Comparison of ENCODE assay signal across 8 mouse cellular contexts in the genomic region with DNA sequence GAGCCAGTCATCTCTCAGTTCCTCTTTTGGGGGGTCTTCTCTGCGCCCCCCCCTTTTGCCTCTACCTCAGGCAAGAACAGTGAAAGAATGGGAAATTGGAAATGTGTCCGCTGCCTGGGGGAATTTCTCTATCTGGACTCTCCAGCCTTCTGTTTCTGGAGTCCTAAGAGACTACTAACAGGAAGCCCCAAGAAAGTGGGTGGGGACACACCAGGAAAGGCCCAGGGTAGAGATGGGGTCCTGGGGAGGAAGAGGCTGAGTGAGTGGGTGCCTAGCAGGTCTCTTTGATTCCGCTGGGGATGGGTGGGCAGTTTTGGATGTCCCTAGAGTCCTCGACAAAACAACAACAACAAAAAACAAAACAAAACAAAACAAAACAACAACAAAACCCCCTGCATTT. TPM values are rescaled to one million over a fixed set of nuclear protein-coding genes. Genes with fewer than 3 reads are reported as not detected.
A peak's percentile ranks its signal among the peaks of the same experiment; 100 is the strongest.
DNase-seq lines count a peak whose midpoint lies in the region; ATAC-seq and TF ChIP-seq lines count a peak whose summit lies in the region.

No protein-coding gene starts in this region.

- peaks cover 5% of the 10 kb centered on the region; the same call in 1 of the 2 replicates for H3K4me1 ChIP-seq in cerebellum, adult 2 months (ENCODE audit: control insufficient read depth, insufficient read depth, low read length)

- 50% methylated on average over 4 of the region's 4 CpGs for WGBS in cerebellum, adult 2 months
- 22% methylated on average over 4 of the region's 4 CpGs for WGBS in macrophage (ENCODE audit: missing documents)

- no peak overlapping the region for H3K27ac ChIP-seq in cerebellum, adult 2 months (ENCODE audit: insufficient read depth, low read length)
- peak overlapping the region; percentile 88 for H3K27ac ChIP-seq in macrophage

- H3K4me3 ChIP-seq in cerebellum, adult 2 months (replicated peaks; ENCODE audit: insufficient read depth, low read depth, low read length), result peak overlapping the region; percentile 97
- peak overlapping the region; percentile 87 for H3K4me3 ChIP-seq in macrophage (ENCODE audit: inconsistent target)

- TF ChIP-seq POLR2A in cerebellum, adult 2 months (IDR thresholded peaks at IDR 0.05; ENCODE audit: borderline replicate concordance, insufficient read depth, low read length), result no peak

- TF ChIP-seq CTCF in cerebellum, adult 2 months (IDR thresholded peaks at IDR 0.05; ENCODE audit: borderline replicate concordance, insufficient read depth, low read depth, low read length), result no peak

- ATAC-seq in megakaryocyte progenitor cell, adult 5-6 weeks (replicated peaks; ENCODE audit: poor library complexity), result no peak

- intact Hi-C loops in heart, postnatal 10 days (cut with DNase I), result no loop called here

- H3K27me3 ChIP-seq in cerebellum, adult 2 months (ENCODE audit: control insufficient read depth, insufficient read depth, low read length), result no peaks in the 10 kb centered on the region

- DNase-seq in cerebellum, adult 2 months, result no peak
- DNase-seq in cerebellum, adult 11-12 months, result no peak
- DNase-seq in NIH3T3 (ENCODE audit: low read depth), result peak; percentile 45
- peak; percentile 4 to 15 for DNase-seq in heart, postnatal 10 days
- DNase-seq in cerebellum, adult 11 months, result no peak
- no peak for DNase-seq in embryo, embryonic 10 days (ENCODE audit: low spot score)

- no peaks in the 10 kb centered on the region for H3K36me3 ChIP-seq in macrophage (ENCODE audit: inconsistent target)

- H3K79me2 ChIP-seq in macrophage (ENCODE audit: inconsistent target), result peaks cover 28% of the 10 kb centered on the region

RNA-seq across cellular contexts. Expression of gene Tnfsf9, which starts 0.6 kb away (rescaled TPM):
- 5.8 and 7.7 TPM in 2 replicates for polyA plus RNA-seq in cerebellum, adult 2 months (2012; rRNA removed)
- total RNA-seq in heart, postnatal 10 days (2021), result under 1 TPM; 0.67 to 0.79 TPM
- total RNA-seq in macrophage (2018; cell fraction: chromatin; rRNA removed), result 1,000 to 10,000 TPM in 6 of 26 experiments, 100 to 1,000 TPM in 9, 10 to 100 TPM in 5, 1 to 10 TPM in 6; 2.5 to 1,393 (median 297) TPM
- 1,000 to 10,000 TPM in 4 of 26 experiments, 100 to 1,000 TPM in 9, 10 to 100 TPM in 8, 1 to 10 TPM in 5; 2.1 to 2,025 (median 123) TPM for total RNA-seq in macrophage (2018; cell fraction: cytosol; rRNA removed)
- 1,000 to 10,000 TPM in 9 of 26 experiments, 100 to 1,000 TPM in 11, 10 to 100 TPM in 5, 1 to 10 TPM in 1; 4.5 to 3,101 (median 734) TPM for total RNA-seq in macrophage (2018; cell fraction: nucleus; rRNA removed)
- polyA plus RNA-seq in macrophage (2018), result 2.6 to 9.9 TPM (median 7.6 TPM) in 3 replicates
- total RNA-seq in megakaryocyte progenitor cell, adult 5-6 weeks (2015), result 1.2 and 2.2 TPM in 2 replicates
- 0.27 and 0.29 TPM in 2 replicates for total RNA-seq in megakaryocyte progenitor cell, adult 5-6 weeks (2017)

RNA-seq across cellular contexts. Expression of gene Tubb4a, which starts 16.9 kb away (rescaled TPM):
- polyA plus RNA-seq in cerebellum, adult 2 months (2012; rRNA removed), result 1,121 and 1,177 TPM in 2 replicates
- 1 to 10 TPM; 7.0 to 7.4 TPM for total RNA-seq in heart, postnatal 10 days (2021)
- total RNA-seq in macrophage (2018; cell fraction: chromatin; rRNA removed), result 1 to 10 TPM in 4 of 26 experiments, under 1 TPM in 13, not detected in 9; 0.33 to 1.9 (median 0.70) TPM
- under 1 TPM; 0.04 to 0.38 (median 0.18) TPM for total RNA-seq in macrophage (2018; cell fraction: cytosol; rRNA removed)
- total RNA-seq in macrophage (2018; cell fraction: nucleus; rRNA removed), result 1 to 10 TPM in 3 of 26 experiments, under 1 TPM in 21, not detected in 2; 0.21 to 1.2 (median 0.78) TPM
- 0.15 to 0.36 TPM (median 0.27 TPM) in 3 replicates for polyA plus RNA-seq in macrophage (2018)
- not detected in 2 replicates for total RNA-seq in megakaryocyte progenitor cell, adult 5-6 weeks (2015)
- total RNA-seq in megakaryocyte progenitor cell, adult 5-6 weeks (2017), result 0.12 TPM in 1 of 2 replicates, not detected in the other

RNA-seq across cellular contexts. Expression of gene Dennd1c, which starts 26.2 kb away (rescaled TPM):
- 1.1 and 2.1 TPM in 2 replicates for polyA plus RNA-seq in cerebellum, adult 2 months (2012; rRNA removed)
- total RNA-seq in heart, postnatal 10 days (2021), result 1 to 10 TPM; 1.3 to 2.3 TPM
- 100 to 1,000 TPM; 266 to 425 (median 350) TPM for total RNA-seq in macrophage (2018; cell fraction: chromatin; rRNA removed)
- 10 to 100 TPM; 13.8 to 34.5 (median 17.8) TPM for total RNA-seq in macrophage (2018; cell fraction: cytosol; rRNA removed)
- 100 to 1,000 TPM; 130 to 261 (median 206) TPM for total RNA-seq in macrophage (2018; cell fraction: nucleus; rRNA removed)
- polyA plus RNA-seq in macrophage (2018), result 14.1 to 26.5 TPM (median 15.7 TPM) in 3 replicates
- 7.6 and 11.5 TPM in 2 replicates for total RNA-seq in megakaryocyte progenitor cell, adult 5-6 weeks (2015)
- total RNA-seq in megakaryocyte progenitor cell, adult 5-6 weeks (2017), result 3.5 and 8.8 TPM in 2 replicates

RNA-seq across cellular contexts. Expression of gene Slc25a23, which starts 44.8 kb away (rescaled TPM):
- 178 and 211 TPM in 2 replicates for polyA plus RNA-seq in cerebellum, adult 2 months (2012; rRNA removed)
- 10 to 100 TPM; 75.0 to 86.6 TPM for total RNA-seq in heart, postnatal 10 days (2021)
- total RNA-seq in macrophage (2018; cell fraction: chromatin; rRNA removed), result 1 to 10 TPM in 22 of 26 experiments, under 1 TPM in 3, not detected in 1; 0.18 to 8.5 (median 2.6) TPM
- total RNA-seq in macrophage (2018; cell fraction: cytosol; rRNA removed), result 1 to 10 TPM in 14 of 26 experiments, under 1 TPM in 12; 0.42 to 6.2 (median 2.2) TPM
- total RNA-seq in macrophage (2018; cell fraction: nucleus; rRNA removed), result 1 to 10 TPM in 15 of 26 experiments, under 1 TPM in 11; 0.17 to 5.7 (median 1.3) TPM
- polyA plus RNA-seq in macrophage (2018), result 4.0 to 8.6 TPM (median 6.8 TPM) in 3 replicates
- 10.9 and 13.4 TPM in 2 replicates for total RNA-seq in megakaryocyte progenitor cell, adult 5-6 weeks (2015)
- 1.6 and 2.0 TPM in 2 replicates for total RNA-seq in megakaryocyte progenitor cell, adult 5-6 weeks (2017)

RNA-seq across cellular contexts. Expression of gene Cd70, which starts 45.1 kb away (rescaled TPM):
- 11.7 and 12.5 TPM in 2 replicates for polyA plus RNA-seq in cerebellum, adult 2 months (2012; rRNA removed)
- not detected for total RNA-seq in heart, postnatal 10 days (2021)
- total RNA-seq in macrophage (2018; cell fraction: chromatin; rRNA removed), result not detected
- total RNA-seq in macrophage (2018; cell fraction: cytosol; rRNA removed), result under 1 TPM in 7 of 26 experiments, not detected in 19; 0.15 to 0.61 (median 0.37) TPM
- total RNA-seq in macrophage (2018; cell fraction: nucleus; rRNA removed), result 1 to 10 TPM in 1 of 26 experiments, under 1 TPM in 1, not detected in 24; 0.80 to 1.6 TPM
- not detected in 3 replicates for polyA plus RNA-seq in macrophage (2018)
- not detected in 2 replicates for total RNA-seq in megakaryocyte progenitor cell, adult 5-6 weeks (2015)
- not detected in 2 replicates for total RNA-seq in megakaryocyte progenitor cell, adult 5-6 weeks (2017)

Comparison
In these comparisons a context has a peak if more than half of its experiments do, and no peak if none do; other contexts are left out.
1. DNase-seq: peak in NIH3T3 (single experiment) and heart, postnatal 10 days (2 of 2); none in cerebellum, adult 2 months (0 of 2), cerebellum, adult 11-12 months (single experiment), cerebellum, adult 11 months (single experiment) and embryo, embryonic 10 days (single experiment).
2. RNA of gene Tubb4a, which starts 16.9 kb away (total RNA-seq): 7.0 to 7.4 TPM in heart, postnatal 10 days; 0.12 TPM in megakaryocyte progenitor cell, adult 5-6 weeks; every median in the first group is over 4 times any median in the second.